Mouse (Mus musculus) heart, postnatal 0 days (tissue): ENCODE measurements at regions not wholly inside any gene's neighbourhood (a gene's known extent, or its start where the extent isn't known, plus 50 kb on each side); places are given as distances from the start of the nearest gene placed in this dataset.

ENCODE experiments used
- CTCF ChIP-seq: IDR thresholded peaks from 2 replicates; pipeline ENCODE4 v1.5.1; 2016; ENCODE audit warnings: antibody characterized with exemption, control low read depth, low read depth
- EP300 ChIP-seq: IDR thresholded peaks from 2 replicates; pipeline ENCODE4 v1.6.1; 2016; ENCODE audit warnings: antibody characterized with exemption, low read depth

DNA sequence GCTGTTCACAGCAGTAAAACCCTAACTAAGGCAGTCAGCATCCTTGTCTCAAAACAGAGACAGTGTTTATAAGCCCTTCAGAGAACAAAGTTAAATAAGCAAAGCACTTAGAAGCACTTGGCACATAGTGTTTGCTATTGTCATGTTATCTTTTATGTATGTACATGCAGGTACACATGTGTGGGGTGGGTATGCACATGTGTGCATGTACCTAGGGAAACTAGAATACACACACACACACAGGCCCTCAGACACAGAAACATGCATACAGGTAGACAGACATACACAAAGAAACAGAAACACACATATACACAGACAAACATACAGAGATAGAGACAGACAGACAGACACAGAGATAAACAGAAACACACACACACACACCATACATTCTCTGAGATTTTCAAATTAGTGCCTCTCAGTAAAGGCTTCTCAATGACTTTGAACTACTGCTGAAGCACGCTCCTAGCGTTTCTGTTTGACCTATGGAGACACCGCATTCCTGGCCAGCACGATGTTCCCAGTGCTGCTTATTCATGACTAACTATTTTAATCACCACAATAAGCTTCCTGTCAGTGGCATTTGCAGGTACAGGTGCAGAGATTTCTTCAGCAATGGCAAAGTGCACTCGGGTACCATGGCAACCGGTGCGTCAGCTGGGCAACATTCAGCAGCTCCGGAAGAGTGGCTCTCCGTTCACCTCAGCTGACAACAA lies 148.1 kb downstream of the Rap2a start:
- no peak for TF ChIP-seq CTCF
- no peak for TF ChIP-seq EP300
